Mouse (Mus musculus) liver, embryonic 12.5 days (tissue): ENCODE results near the gene Nfix. TPM values are rescaled to one million over a fixed set of nuclear protein-coding genes. Genes with fewer than 3 reads are reported as not detected.
"Not testable (repeated sequence)": the region's sequence is repeated elsewhere in the genome, so short reads cannot be mapped to it uniquely, and the experiment has no call there.

Experiments used
- ATAC-seq: fragments of 200-750 bp; cut with Nextera tagmentation; 2 replicates; pipeline ENCODE4 v1.8.0; 2017; ENCODE audit warnings: moderate number of reproducible peaks, mild to moderate bottlenecking, moderate library complexity
- H3K27ac ChIP-seq: fragments of 300-500 bp; sonication (generic); 2 replicates; pipeline ENCODE4 v1.5.1; 2016; ENCODE audit warnings: mild to moderate bottlenecking
- H3K27me3 ChIP-seq: fragments of 300-500 bp; sonication (generic); replicated peaks from 2 replicates; pipeline ENCODE4 v1.6.1; 2016; ENCODE audit warnings: mild to moderate bottlenecking, moderate library complexity
- H3K36me3 ChIP-seq: fragments of 300-500 bp; sonication (generic); 2 replicates; pipeline ENCODE4 v1.6.1; 2016; ENCODE audit warnings: mild to moderate bottlenecking, moderate library complexity
- H3K4me1 ChIP-seq: fragments of 300-500 bp; sonication (generic); 2 replicates; pipeline ENCODE4 v1.6.1; 2016
- H3K4me2 ChIP-seq: fragments of 300-500 bp; sonication (generic); 2 replicates; pipeline ENCODE4 v1.6.1; 2016; ENCODE audit warnings: mild to moderate bottlenecking, moderate library complexity
- H3K4me3 ChIP-seq: fragments of 300-500 bp; sonication (generic); 2 replicates; pipeline ENCODE4 v1.5.1; 2016; ENCODE audit warnings: mild to moderate bottlenecking, moderate library complexity
- H3K9ac ChIP-seq: fragments of 300-500 bp; sonication (generic); 2 replicates; pipeline ENCODE4 v1.6.1; 2016; ENCODE audit warnings: mild to moderate bottlenecking, moderate library complexity
- H3K9me3 ChIP-seq: fragments of 300-500 bp; sonication (generic); replicated peaks from 2 replicates; pipeline ENCODE4 v1.6.1; 2016; ENCODE audit warnings: mild to moderate bottlenecking, moderate library complexity
- WGBS: fragments of 180-500 bp; shearing (Covaris S2); methylation state at CpG from one replicate; pipeline ENCODE4 v1.1.7; 2016; ENCODE audit not compliant: insufficient replicate concordance; 5-methylcytosine and 5-hydroxymethylcytosine counted together
- polyA plus RNA-seq: library from polyadenylated mRNA; unstranded; fragments of >200 nt; fragmentation: Nextera tagmentation; extraction: Ambion mirVana; gene quantifications from 2 replicates; pipeline ENCODE4 v1.2.1, GENCODE M21; 2016

Nfix gene
- polyA plus RNA-seq, 1 experiment from 2014 or later: 2.8 TPM

- peak; percentile 72 for ATAC-seq
- under 1% methylated on average over 47 of the region's 47 CpGs for WGBS
- peak overlapping the region; percentile 81 for H3K9ac ChIP-seq
These were observed 110.8 kb downstream of the Nfix start for GRCm38 (mm10) chr8:84689091-84689915.

GRCm38 (mm10) chr8:84687705-84688100, 112.4 kb downstream of the Nfix start, which contains the start of gene Nacc1:
Nacc1 (minus strand) TSS chr8:84687862.
- Histone ChIP-seq H3K27me3 (no peaks in the 10 kb centered on the region), H3K9ac (peak within 1 kb of the TSS; percentile 99), H3K4me2 (peak within 1 kb of the TSS; percentile 94), H3K9me3 (no peaks in the 10 kb centered on the region), H3K4me1 (peaks cover 73% of the 10 kb centered on the region), H3K27ac (peak within 1 kb of the TSS; percentile 97), H3K36me3 (peaks cover 45% of the 10 kb centered on the region), H3K4me3 (peak within 1 kb of the TSS; percentile 99)
- ATAC-seq: peak; percentile 80
- under 1% methylated on average over 37 of the region's 37 CpGs for WGBS

More at GRCm38 (mm10) chr8:84689091-84689915, 110.8 kb downstream of the Nfix start:
- Histone ChIP-seq H3K27me3 (no peaks in the 10 kb centered on the region), H3K4me2 (peak overlapping the region; percentile 94), H3K36me3 (peaks cover 46% of the 10 kb centered on the region), H3K4me1 (peaks cover 57% of the 10 kb centered on the region), H3K27ac (peak overlapping the region; percentile 97), H3K4me3 (peak overlapping the region; percentile 99), H3K9me3 (no peaks in the 10 kb centered on the region)

GRCm38 (mm10) chr8:84687003-84687704, 113.0 kb downstream of the Nfix start:
- Histone ChIP-seq H3K4me2 (peak overlapping the region; percentile 94), H3K27ac (peak overlapping the region; percentile 97), H3K27me3 (no peaks in the 10 kb centered on the region), H3K4me3 (peak overlapping the region; percentile 99), H3K9ac (peak overlapping the region; percentile 99), H3K9me3 (no peaks in the 10 kb centered on the region), H3K36me3 (peaks cover 45% of the 10 kb centered on the region), H3K4me1 (peaks cover 77% of the 10 kb centered on the region)
- peak; percentile 36 for ATAC-seq
- WGBS: under 1% methylated on average over 62 of the region's 62 CpGs

GRCm38 (mm10) chr8:84686191-84687002, 113.7 kb downstream of the Nfix start, which contains the start of gene Trmt1:
Trmt1 (plus strand) TSS chr8:84686307.
- H3K27me3 ChIP-seq: no peaks in the 10 kb centered on the region
- peak within 1 kb of the TSS; percentile 97 for H3K27ac ChIP-seq
- ATAC-seq: peak; percentile 11; the same call in 1 of the 2 replicates
- peaks cover 79% of the 10 kb centered on the region for H3K4me1 ChIP-seq
- H3K4me2 ChIP-seq: peak within 1 kb of the TSS; percentile 94
- H3K9ac ChIP-seq: peak within 1 kb of the TSS; percentile 99
- H3K9me3 ChIP-seq: no peaks in the 10 kb centered on the region
- peak within 1 kb of the TSS; percentile 99 for H3K4me3 ChIP-seq
- peaks cover 45% of the 10 kb centered on the region for H3K36me3 ChIP-seq
- 8% methylated on average over 20 of the region's 20 CpGs for WGBS

- no peak overlapping the region for H3K9ac ChIP-seq
These were observed 115.6 kb downstream of the Nfix start for GRCm38 (mm10) chr8:84684537-84684936.

GRCm38 (mm10) chr8:84682257-84682656, 117.9 kb downstream of the Nfix start:
- H3K9ac ChIP-seq: no peak overlapping the region
- ATAC-seq: no peak
- H3K4me2 ChIP-seq: no peak overlapping the region
- H3K4me3 ChIP-seq: no peak overlapping the region
- 61% methylated on average over 2 of the region's 2 CpGs for WGBS
- peaks cover 67% of the 10 kb centered on the region for H3K4me1 ChIP-seq
- peaks cover 57% of the 10 kb centered on the region for H3K36me3 ChIP-seq
- no peaks in the 10 kb centered on the region for H3K27me3 ChIP-seq
- H3K9me3 ChIP-seq: no peaks in the 10 kb centered on the region
- 0 out of 2 replicates have a peak overlapping the region, but pooled peaks have one; percentile 4 for H3K27ac ChIP-seq

More at GRCm38 (mm10) chr8:84684537-84684936, 115.6 kb downstream of the Nfix start:
- H3K4me1 ChIP-seq: peaks cover 76% of the 10 kb centered on the region
- H3K27ac ChIP-seq: no peak overlapping the region; the same call in 1 of the 2 replicates
- 57% methylated on average over 3 of the region's 3 CpGs for WGBS
- no peaks in the 10 kb centered on the region for H3K9me3 ChIP-seq
- no peak for ATAC-seq
- peaks cover 53% of the 10 kb centered on the region for H3K36me3 ChIP-seq
- H3K27me3 ChIP-seq: no peaks in the 10 kb centered on the region
- no peak overlapping the region for H3K4me3 ChIP-seq
- H3K4me2 ChIP-seq: no peak overlapping the region

GRCm38 (mm10) chr8:84681476-84681875, 118.7 kb downstream of the Nfix start:
- H3K4me1 ChIP-seq: peaks cover 64% of the 10 kb centered on the region
- no peak overlapping the region for H3K4me3 ChIP-seq
- no peak overlapping the region for H3K4me2 ChIP-seq
- no peak overlapping the region for H3K9ac ChIP-seq
- no peaks in the 10 kb centered on the region for H3K27me3 ChIP-seq
- ATAC-seq: no peak
- 79% methylated on average over 2 of the region's 2 CpGs for WGBS
- no peaks in the 10 kb centered on the region for H3K9me3 ChIP-seq
- peaks cover 64% of the 10 kb centered on the region for H3K36me3 ChIP-seq
- H3K27ac ChIP-seq: no peak overlapping the region

GRCm38 (mm10) chr8:84677305-84677704, 122.8 kb downstream of the Nfix start:
- no peaks in the 10 kb centered on the region for H3K9me3 ChIP-seq
- no peaks in the 10 kb centered on the region for H3K27me3 ChIP-seq
- peak; percentile 52 for ATAC-seq
- no peak overlapping the region for H3K4me3 ChIP-seq
- no peak overlapping the region for H3K4me2 ChIP-seq
- H3K9ac ChIP-seq: no peak overlapping the region
- H3K4me1 ChIP-seq: peaks cover 25% of the 10 kb centered on the region
- peaks cover 78% of the 10 kb centered on the region for H3K36me3 ChIP-seq
- no peak overlapping the region for H3K27ac ChIP-seq
- 88% methylated on average over 5 of the region's 5 CpGs for WGBS

- not testable (repeated sequence) for H3K9me3 ChIP-seq, H3K4me3 ChIP-seq, H3K27me3 ChIP-seq, H3K4me2 ChIP-seq, H3K9ac ChIP-seq
- 68% methylated on average over 5 of the region's 5 CpGs for WGBS
- Histone ChIP-seq H3K36me3 (peaks cover 59% of the 10 kb centered on the region), H3K27ac (0 out of 2 replicates have a peak overlapping the region, but pooled peaks have one; percentile 62), H3K4me1 (peaks cover 48% of the 10 kb centered on the region)
- ATAC-seq: peak; percentile 42
These were observed 129.7 kb downstream of the Nfix start for GRCm38 (mm10) chr8:84670295-84671006.

- WGBS: 52% methylated on average over 6 of the region's 6 CpGs
- Histone ChIP-seq H3K4me2 (no peak overlapping the region), H3K4me3 (no peak overlapping the region), H3K9me3 (no peaks in the 10 kb centered on the region), H3K4me1 (peaks cover 51% of the 10 kb centered on the region), H3K27ac (no peak overlapping the region), H3K9ac (no peak overlapping the region), H3K27me3 (no peaks in the 10 kb centered on the region), H3K36me3 (peaks cover 44% of the 10 kb centered on the region)
- ATAC-seq: no peak
These were observed 131.2 kb downstream of the Nfix start for GRCm38 (mm10) chr8:84668731-84669485.
